Mouse (Mus musculus) retina, embryonic 14.5 days (tissue): Measurements from ENCODE around the gene Fez2.

Source experiments
- DNase-seq: peaks from one replicate; pipeline ENCODE4 v3.0.0-alpha.2; 2015; ENCODE audit warnings: low spot score

Fez2 gene

GRCm38 (mm10) chr17:78366070-78366469, 51.9 kb downstream of the Fez2 start:
- DNase-seq, result no peak

GRCm38 (mm10) chr17:78364555-78365302, 53.2 kb downstream of the Fez2 start:
- DNase-seq, result no peak

- DNase-seq, result no peak
Measured at GRCm38 (mm10) chr17:78361939-78362728, 55.8 kb downstream of the Fez2 start.

- DNase-seq, result peak; percentile 46
Measured at GRCm38 (mm10) chr17:78358251-78358726, 59.7 kb downstream of the Fez2 start.

GRCm38 (mm10) chr17:78357753-78358152, 60.2 kb downstream of the Fez2 start:
- DNase-seq, result no peak

GRCm38 (mm10) chr17:78355611-78356010, 62.3 kb downstream of the Fez2 start:
- no peak for DNase-seq

- no peak for DNase-seq
Measured at GRCm38 (mm10) chr17:78354871-78355270, 63.1 kb downstream of the Fez2 start.

- DNase-seq, result no peak
Measured at GRCm38 (mm10) chr17:78354411-78354810, 63.5 kb downstream of the Fez2 start.

- no peak for DNase-seq
Measured at GRCm38 (mm10) chr17:78352500-78352855, 65.5 kb downstream of the Fez2 start.

GRCm38 (mm10) chr17:78351676-78352499, 66.1 kb downstream of the Fez2 start:
- DNase-seq, result no peak

- no peak for DNase-seq
Measured at GRCm38 (mm10) chr17:78347111-78347801, 70.7 kb downstream of the Fez2 start.

- DNase-seq, result no peak
Measured at GRCm38 (mm10) chr17:78343688-78344087, 74.3 kb downstream of the Fez2 start.

GRCm38 (mm10) chr17:78335250-78335649, 82.7 kb downstream of the Fez2 start:
- peak; percentile 51 for DNase-seq

GRCm38 (mm10) chr17:78333275-78333674, 84.7 kb downstream of the Fez2 start:
- DNase-seq, result no peak

- DNase-seq, result no peak
Measured at GRCm38 (mm10) chr17:78331438-78331837, 86.5 kb downstream of the Fez2 start.

GRCm38 (mm10) chr17:78328287-78328686, 89.7 kb downstream of the Fez2 start:
- no peak for DNase-seq

GRCm38 (mm10) chr17:78327187-78327586, 90.8 kb downstream of the Fez2 start:
- DNase-seq, result no peak

GRCm38 (mm10) chr17:78326381-78326780, 91.6 kb downstream of the Fez2 start:
- DNase-seq, result no peak

GRCm38 (mm10) chr17:78325761-78326332, 92.1 kb downstream of the Fez2 start:
- peak; percentile 46 for DNase-seq

GRCm38 (mm10) chr17:78322369-78323335, 95.3 kb downstream of the Fez2 start:
- DNase-seq, result no peak
